Mouse (Mus musculus): ENCODE measurements around the gene Mael.

DNA sequence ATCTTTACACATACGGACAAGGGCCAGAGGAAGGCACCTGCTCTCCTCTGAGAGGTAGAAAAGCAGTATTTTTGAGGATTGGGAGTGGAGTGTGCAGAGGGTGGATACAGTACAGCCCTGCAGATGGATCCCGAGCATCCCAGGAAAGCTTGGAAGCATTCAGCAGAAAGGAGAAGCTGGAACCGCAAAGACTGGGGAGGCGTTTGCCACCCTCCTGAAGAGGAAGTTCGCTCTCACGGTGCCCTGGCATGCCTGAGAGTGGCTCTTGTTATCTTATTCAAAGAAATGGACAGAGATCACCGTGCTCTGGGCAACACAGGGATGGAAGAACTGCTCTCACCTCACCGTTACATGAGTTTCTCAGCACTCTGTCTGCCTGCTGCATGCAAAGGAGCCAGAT lies 45.8 kb upstream of the Mael start:
- TF ChIP-seq CTCF (IDR thresholded peaks at IDR 0.05; ENCODE audit: extremely low read depth, insufficient read depth, insufficient read length, insufficient replicate concordance) (no peak), POLR2A (IDR thresholded peaks at IDR 0.05; ENCODE audit: low read depth, low read length) (no peak)
